Mouse (Mus musculus) erythroid progenitor cell, adult 5-6 weeks (primary cell): Measurements from ENCODE around the gene Pop7. TPM values are rescaled to one million over a fixed set of nuclear protein-coding genes. Genes with fewer than 3 reads are reported as not detected.

Source experiments
- ATAC-seq: replicated peaks from 2 replicates; pipeline ENCODE4 v1.8.0; 2016; ENCODE audit warnings: moderate number of reproducible peaks, mild to moderate bottlenecking, moderate TSS enrichment, inconsistent platforms; ENCODE audit not compliant: poor library complexity, low FRiP score, severe bottlenecking
- total RNA-seq, 2 experiments: library from RNA; stranded (forward) in 1 of 2; stranded (reverse) in 1 of 2; fragments of 150-400 nt in 1 of 2; fragments of 186-747, 209-891 nt in 1 of 2; gene quantifications; 2 replicates each; pipeline versions ENCODE4 v1.2.3 to v1.2.4; 2015 to 2017; ENCODE audit warnings: low replicate concordance in 2 of 2

Pop7 gene
- total RNA-seq, 2 experiments from 2014 or later, result 0.38 to 23.5 TPM

- ATAC-seq, result no peak
These were observed 27.1 kb upstream of the Pop7 start for GRCm38 (mm10) chr5:137529221-137529995.

GRCm38 (mm10) chr5:137528247-137528968 lies 26.1 kb upstream of the Pop7 start:
- ATAC-seq, result no peak

- ATAC-seq, result no peak
These were observed 25.1 kb upstream of the Pop7 start for GRCm38 (mm10) chr5:137527413-137527812.

- ATAC-seq, result 0 out of 2 replicates have a peak, but pooled peaks have one; percentile 29
These were observed 24.0 kb upstream of the Pop7 start for GRCm38 (mm10) chr5:137526192-137526936.

GRCm38 (mm10) chr5:137525511-137525910 lies 23.2 kb upstream of the Pop7 start:
- no peak for ATAC-seq

GRCm38 (mm10) chr5:137524671-137525070 lies 22.4 kb upstream of the Pop7 start:
- ATAC-seq, result no peak

GRCm38 (mm10) chr5:137524251-137524515 lies 21.9 kb upstream of the Pop7 start:
- ATAC-seq, result no peak

GRCm38 (mm10) chr5:137523396-137524250 lies 21.3 kb upstream of the Pop7 start:
- ATAC-seq, result no peak

- ATAC-seq, result no peak
These were observed 20.4 kb upstream of the Pop7 start for GRCm38 (mm10) chr5:137522711-137523110.

- ATAC-seq, result no peak
These were observed 19.5 kb upstream of the Pop7 start for GRCm38 (mm10) chr5:137521861-137522260.

GRCm38 (mm10) chr5:137519691-137520550 lies 17.6 kb upstream of the Pop7 start:
- ATAC-seq, result no peak

- ATAC-seq, result no peak
These were observed 16.1 kb upstream of the Pop7 start, which contains the start of gene Gigyf1 for GRCm38 (mm10) chr5:137518436-137518835. Gene Gigyf1 (plus strand): TSS chr5:137518548.

- no peak for ATAC-seq
These were observed 12.5 kb upstream of the Pop7 start for GRCm38 (mm10) chr5:137514811-137515210.

- no peak for ATAC-seq
These were observed 11.8 kb upstream of the Pop7 start for GRCm38 (mm10) chr5:137513951-137514721.

- no peak for ATAC-seq
These were observed 10.8 kb upstream of the Pop7 start for GRCm38 (mm10) chr5:137512847-137513794.

- ATAC-seq, result no peak
These were observed 9.4 kb upstream of the Pop7 start for GRCm38 (mm10) chr5:137511706-137512105.
